Mouse (Mus musculus) embryonic facial prominence, embryonic 12.5 days (tissue): Measurements from ENCODE around the gene Ugt1a9. TPM values are rescaled to one million over a fixed set of nuclear protein-coding genes. Genes with fewer than 3 reads are reported as not detected.
"Not testable (repeated sequence)": the region's sequence is repeated elsewhere in the genome, so short reads cannot be mapped to it uniquely, and the experiment has no call there.

Experiments used
- ATAC-seq: fragments of 200-750 bp; cut with Nextera tagmentation; 2 replicates; pipeline ENCODE4 v1.8.0; 2017; ENCODE audit not compliant: insufficient number of reproducible peaks, insufficient read depth, low FRiP score, low TSS enrichment
- H3K27ac ChIP-seq: fragments of 300-500 bp; sonication (generic); 2 replicates; pipeline ENCODE4 v1.5.1; 2016; ENCODE audit warnings: mild to moderate bottlenecking
- H3K27me3 ChIP-seq: fragments of 300-500 bp; sonication (generic); 2 replicates; pipeline ENCODE4 v1.6.1; 2016; ENCODE audit warnings: mild to moderate bottlenecking, moderate library complexity
- H3K36me3 ChIP-seq: fragments of 300-500 bp; sonication (generic); 2 replicates; pipeline ENCODE4 v1.6.1; 2016; ENCODE audit warnings: mild to moderate bottlenecking
- H3K4me1 ChIP-seq: fragments of 300-500 bp; sonication (generic); 2 replicates; pipeline ENCODE4 v1.6.1; 2016
- H3K4me2 ChIP-seq: fragments of 300-500 bp; sonication (generic); replicated peaks from 2 replicates; pipeline ENCODE4 v1.6.1; 2016; ENCODE audit warnings: mild to moderate bottlenecking, moderate library complexity
- H3K4me3 ChIP-seq: fragments of 300-500 bp; sonication (generic); 2 replicates; pipeline ENCODE4 v1.5.1; 2016; ENCODE audit warnings: mild to moderate bottlenecking
- H3K9ac ChIP-seq: fragments of 300-500 bp; sonication (generic); 2 replicates; pipeline ENCODE4 v1.6.1; 2016; ENCODE audit warnings: mild to moderate bottlenecking, moderate library complexity
- H3K9me3 ChIP-seq: fragments of 300-500 bp; sonication (generic); 2 replicates; pipeline ENCODE4 v1.6.1; 2016; ENCODE audit warnings: mild to moderate bottlenecking, moderate library complexity
- WGBS: fragments of 180-500 bp; shearing (Covaris S2); methylation state at CpG from one replicate; pipeline ENCODE4 v1.1.7; 2016; 5-methylcytosine and 5-hydroxymethylcytosine counted together
- polyA plus RNA-seq: library from polyadenylated mRNA; unstranded; fragments of >200 nt; fragmentation: Nextera tagmentation; extraction: Ambion mirVana; gene quantifications from 2 replicates; pipeline ENCODE4 v1.2.1, GENCODE M21; 2016

Ugt1a9 gene
- polyA plus RNA-seq, 1 experiment from 2014 or later: not detected

DNA sequence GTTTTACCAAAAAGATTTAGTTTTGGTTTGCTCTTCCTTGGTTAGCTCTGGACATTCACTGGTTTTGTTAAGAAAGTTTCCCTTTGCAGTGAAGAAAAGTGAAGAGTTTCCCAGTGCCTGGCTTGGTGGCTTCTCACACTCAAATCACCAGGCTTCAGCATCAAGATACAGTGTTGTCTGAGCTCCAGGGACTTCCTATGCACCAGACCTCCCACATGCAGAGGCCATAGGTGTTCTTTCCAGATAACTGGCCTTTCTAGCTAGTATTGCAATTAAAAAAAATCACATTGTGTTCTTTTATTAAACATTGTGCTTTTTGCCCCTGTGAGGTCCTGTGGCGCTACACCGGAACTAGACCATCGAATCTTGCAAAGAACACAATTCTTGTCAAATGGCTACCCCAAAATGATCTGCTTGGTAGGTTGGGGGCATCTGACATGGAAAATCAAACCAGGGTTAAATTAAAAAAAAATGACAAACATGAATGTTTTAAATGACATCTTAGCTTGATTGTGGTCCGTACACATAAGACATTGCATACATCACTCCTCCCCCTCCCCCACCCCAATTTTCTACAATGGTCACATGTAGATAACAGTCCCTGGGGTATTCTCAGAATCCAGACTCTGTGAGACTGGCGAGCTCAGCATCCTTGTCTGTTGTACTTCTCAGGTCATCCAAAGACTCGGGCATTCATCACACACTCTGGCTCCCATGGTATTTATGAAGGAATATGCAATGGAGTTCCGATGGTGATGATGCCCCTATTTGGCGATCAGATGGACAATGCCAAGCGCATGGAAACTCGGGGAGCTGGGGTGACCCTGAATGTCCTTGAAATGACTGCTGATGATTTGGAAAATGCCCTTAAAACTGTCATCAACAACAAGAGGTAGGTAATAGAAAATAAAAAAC is 145.1 kb downstream of the Ugt1a9 start:
- Histone ChIP-seq H3K4me1 (no peaks in the 10 kb centered on the region), H3K9ac (no peak overlapping the region), H3K4me2 (no peak overlapping the region), H3K36me3 (no peaks in the 10 kb centered on the region), H3K9me3 (peaks cover 60% of the 10 kb centered on the region), H3K27ac (no peak overlapping the region), H3K27me3 (no peaks in the 10 kb centered on the region), H3K4me3 (no peak overlapping the region)
- WGBS: 69% methylated on average over 10 of the region's 10 CpGs
- no peak for ATAC-seq

DNA sequence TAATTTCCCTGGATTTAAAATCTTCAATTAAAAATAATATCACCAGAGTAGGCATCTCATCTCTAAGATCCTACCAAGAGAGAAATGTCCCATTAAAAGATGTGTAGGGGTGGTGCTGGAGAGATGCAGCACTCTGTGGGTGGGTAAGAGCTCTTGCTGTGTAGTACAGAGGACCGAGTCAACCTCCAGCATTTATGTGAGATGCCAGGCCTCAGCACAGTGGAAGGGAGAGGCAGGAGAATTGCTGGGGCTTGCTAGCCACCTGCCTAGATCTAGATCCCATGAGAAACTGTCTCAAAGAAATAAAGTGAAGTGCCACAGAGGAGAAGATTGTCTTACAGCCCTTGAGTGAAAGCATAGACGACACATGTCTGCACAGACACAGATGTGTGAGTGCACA is 146.0 kb downstream of the Ugt1a9 start:
- WGBS: 52% methylated on average over 2 of the region's 2 CpGs
- Histone ChIP-seq H3K36me3 (no peaks in the 10 kb centered on the region), H3K4me3 (no peak overlapping the region), H3K27ac (no peak overlapping the region), H3K4me2 (no peak overlapping the region), H3K9me3 (peaks cover 56% of the 10 kb centered on the region), H3K4me1 (no peaks in the 10 kb centered on the region), H3K9ac (no peak overlapping the region), H3K27me3 (no peaks in the 10 kb centered on the region)
- ATAC-seq: no peak

DNA sequence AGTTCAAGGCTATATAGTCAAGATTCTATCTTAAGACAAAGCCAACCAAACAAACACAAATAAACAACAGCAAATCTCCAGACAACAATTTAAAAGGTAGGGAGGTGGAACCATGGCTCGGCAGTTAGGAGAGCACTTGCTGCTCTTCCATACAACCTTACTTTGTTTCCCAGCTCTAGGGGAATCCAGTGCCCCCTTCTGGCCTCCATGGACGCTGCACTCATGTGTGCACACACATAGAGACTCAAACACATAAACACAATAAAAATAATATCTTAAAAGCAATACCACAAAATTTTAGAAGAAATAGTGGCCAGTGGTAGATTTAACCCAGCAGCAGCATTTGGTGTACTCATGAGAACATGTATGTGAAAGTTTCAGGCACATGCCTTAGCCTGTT is 146.5 kb downstream of the Ugt1a9 start:
- H3K27ac ChIP-seq: no peak overlapping the region
- ATAC-seq: no peak
- H3K4me1 ChIP-seq: no peaks in the 10 kb centered on the region
- 58% methylated on average over 2 of the region's 2 CpGs for WGBS
- no peak overlapping the region for H3K9ac ChIP-seq
- H3K36me3 ChIP-seq: no peaks in the 10 kb centered on the region
- no peak overlapping the region for H3K4me2 ChIP-seq
- H3K4me3 ChIP-seq: no peak overlapping the region
- H3K27me3 ChIP-seq: no peaks in the 10 kb centered on the region
- H3K9me3 ChIP-seq: peaks cover 50% of the 10 kb centered on the region

GRCm38 (mm10) chr1:88217576-88217975 is 147.0 kb downstream of the Ugt1a9 start:
- no peak overlapping the region for H3K4me3 ChIP-seq
- ATAC-seq: no peak
- H3K9ac ChIP-seq: no peak overlapping the region
- H3K9me3 ChIP-seq: peaks cover 46% of the 10 kb centered on the region
- H3K27ac ChIP-seq: no peak overlapping the region
- H3K4me2 ChIP-seq: no peak overlapping the region
- no peaks in the 10 kb centered on the region for H3K36me3 ChIP-seq
- WGBS: 40% methylated on average over 3 of the region's 3 CpGs
- no peaks in the 10 kb centered on the region for H3K4me1 ChIP-seq
- H3K27me3 ChIP-seq: no peaks in the 10 kb centered on the region

DNA sequence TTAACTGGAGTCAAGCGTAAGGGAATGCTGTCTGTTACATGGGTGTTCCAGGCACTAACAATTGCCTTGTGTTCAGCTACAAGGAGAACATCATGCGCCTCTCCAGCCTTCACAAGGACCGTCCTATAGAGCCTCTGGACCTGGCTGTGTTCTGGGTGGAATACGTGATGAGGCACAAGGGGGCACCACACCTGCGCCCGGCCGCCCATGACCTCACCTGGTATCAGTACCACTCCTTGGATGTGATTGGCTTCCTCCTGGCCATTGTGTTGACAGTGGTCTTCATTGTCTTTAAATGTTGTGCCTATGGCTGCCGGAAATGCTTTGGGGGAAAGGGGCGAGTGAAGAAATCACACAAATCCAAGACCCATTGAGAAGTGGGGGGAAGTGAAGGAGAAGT is 147.5 kb downstream of the Ugt1a9 start:
- H3K4me2 ChIP-seq: no peak overlapping the region
- H3K9ac ChIP-seq: no peak overlapping the region
- H3K4me3 ChIP-seq: no peak overlapping the region
- H3K9me3 ChIP-seq: peaks cover 41% of the 10 kb centered on the region
- H3K27ac ChIP-seq: no peak overlapping the region
- no peaks in the 10 kb centered on the region for H3K27me3 ChIP-seq
- no peak for ATAC-seq
- H3K4me1 ChIP-seq: no peaks in the 10 kb centered on the region
- 74% methylated on average over 9 of the region's 9 CpGs for WGBS
- H3K36me3 ChIP-seq: no peaks in the 10 kb centered on the region

GRCm38 (mm10) chr1:88218591-88218990 is 148.0 kb downstream of the Ugt1a9 start:
- Histone ChIP-seq H3K9ac (no peak overlapping the region), H3K4me3 (no peak overlapping the region), H3K4me2 (no peak overlapping the region), H3K9me3 (peaks cover 36% of the 10 kb centered on the region), H3K27ac (no peak overlapping the region), H3K27me3 (no peaks in the 10 kb centered on the region), H3K36me3 (no peaks in the 10 kb centered on the region), H3K4me1 (no peaks in the 10 kb centered on the region)
- ATAC-seq: no peak
- 47% methylated on average over 4 of the region's 4 CpGs for WGBS

DNA sequence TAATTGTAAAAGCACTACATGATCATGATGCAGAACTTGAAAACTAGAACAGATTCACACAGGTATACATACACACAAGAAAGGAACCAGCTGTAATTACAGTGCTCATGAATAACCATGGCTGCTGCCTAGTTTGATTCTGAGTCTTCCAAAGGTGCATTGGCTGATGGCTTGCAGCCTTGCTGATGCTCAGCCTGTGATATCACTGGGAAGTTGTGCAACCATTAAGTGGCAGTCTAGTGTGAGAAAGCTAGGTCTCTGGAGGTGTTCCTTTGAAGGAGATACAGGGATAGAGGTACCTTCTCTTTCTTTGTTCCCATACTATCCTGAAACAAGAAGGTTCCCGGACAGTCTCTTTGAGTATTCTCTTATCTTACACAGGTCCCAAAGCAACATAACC is 148.5 kb downstream of the Ugt1a9 start:
- Histone ChIP-seq H3K27me3 (no peaks in the 10 kb centered on the region), H3K27ac (no peak overlapping the region), H3K36me3 (no peaks in the 10 kb centered on the region), H3K4me3 (no peak overlapping the region), H3K9ac (no peak overlapping the region), H3K4me1 (no peaks in the 10 kb centered on the region), H3K9me3 (peaks cover 31% of the 10 kb centered on the region), H3K4me2 (no peak overlapping the region)
- ATAC-seq: no peak
- WGBS: 10% methylated on average over 1 of the region's 1 CpGs

DNA sequence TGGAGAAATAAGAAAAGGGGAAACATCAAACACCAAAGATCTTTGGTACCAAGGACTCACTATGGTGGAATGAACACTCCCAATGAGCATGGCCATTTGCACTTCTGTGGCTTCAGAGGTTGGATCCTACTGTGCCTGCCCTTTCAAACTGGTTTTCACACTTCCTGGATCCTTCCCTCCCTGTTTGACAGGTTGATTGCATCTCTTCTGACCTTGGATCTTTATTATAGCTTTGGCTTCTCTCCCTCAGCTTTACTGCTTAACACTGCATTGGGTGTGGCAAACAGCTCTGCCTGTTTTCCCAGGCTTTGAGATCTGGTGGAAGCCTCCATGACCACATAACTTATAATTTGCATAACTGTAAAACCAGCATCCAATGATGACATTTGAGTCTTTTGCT is 149.7 kb downstream of the Ugt1a9 start:
- H3K9ac ChIP-seq: no peak overlapping the region
- H3K27ac ChIP-seq: no peak overlapping the region
- no peaks in the 10 kb centered on the region for H3K36me3 ChIP-seq
- H3K4me3 ChIP-seq: no peak overlapping the region
- no peaks in the 10 kb centered on the region for H3K4me1 ChIP-seq
- no peak for ATAC-seq
- no peaks in the 10 kb centered on the region for H3K27me3 ChIP-seq
- H3K4me2 ChIP-seq: no peak overlapping the region
- peaks cover 22% of the 10 kb centered on the region for H3K9me3 ChIP-seq

- no peaks in the 10 kb centered on the region for H3K4me1 ChIP-seq
- H3K27ac ChIP-seq: no peak overlapping the region
- H3K9ac ChIP-seq: no peak overlapping the region
- H3K9me3 ChIP-seq: peaks cover 23% of the 10 kb centered on the region
- no peak overlapping the region for H3K4me2 ChIP-seq
- no peak for ATAC-seq
- no peak overlapping the region for H3K4me3 ChIP-seq
- WGBS: 47% methylated on average over 2 of the region's 2 CpGs
- H3K36me3 ChIP-seq: no peaks in the 10 kb centered on the region
- H3K27me3 ChIP-seq: no peaks in the 10 kb centered on the region
These were observed 151.6 kb downstream of the Ugt1a9 start for GRCm38 (mm10) chr1:88222216-88222615.

GRCm38 (mm10) chr1:88223011-88223515 is 152.5 kb downstream of the Ugt1a9 start:
- not testable (repeated sequence) for H3K9ac ChIP-seq, H3K4me2 ChIP-seq, ATAC-seq, H3K4me1 ChIP-seq, H3K27me3 ChIP-seq, H3K4me3 ChIP-seq, H3K36me3 ChIP-seq, H3K27ac ChIP-seq
- H3K9me3 ChIP-seq: peaks cover 27% of the 10 kb centered on the region

GRCm38 (mm10) chr1:88223591-88223990 is 153.0 kb downstream of the Ugt1a9 start:
- no peak for ATAC-seq
- H3K36me3 ChIP-seq: no peaks in the 10 kb centered on the region
- peaks cover 32% of the 10 kb centered on the region for H3K9me3 ChIP-seq
- no peaks in the 10 kb centered on the region for H3K27me3 ChIP-seq
- no peak overlapping the region for H3K27ac ChIP-seq
- H3K4me2 ChIP-seq: no peak overlapping the region
- no peaks in the 10 kb centered on the region for H3K4me1 ChIP-seq
- no peak overlapping the region for H3K9ac ChIP-seq
- WGBS: 52% methylated on average over 1 of the region's 1 CpGs
- no peak overlapping the region for H3K4me3 ChIP-seq

- no peak overlapping the region for H3K4me3 ChIP-seq
- no peaks in the 10 kb centered on the region for H3K4me1 ChIP-seq
- no peaks in the 10 kb centered on the region for H3K27me3 ChIP-seq
- 72% methylated on average over 2 of the region's 2 CpGs for WGBS
- no peak overlapping the region for H3K9ac ChIP-seq
- H3K36me3 ChIP-seq: no peaks in the 10 kb centered on the region
- H3K9me3 ChIP-seq: peaks cover 38% of the 10 kb centered on the region
- no peak overlapping the region for H3K27ac ChIP-seq
- ATAC-seq: no peak
- no peak overlapping the region for H3K4me2 ChIP-seq
These were observed 153.6 kb downstream of the Ugt1a9 start for GRCm38 (mm10) chr1:88224029-88224776.
